Mouse (Mus musculus) erythroblast, embryonic 14.5 days (primary cell): ENCODE measurements at regions not wholly inside any gene's neighbourhood (a gene's known extent, or its start where the extent isn't known, plus 50 kb on each side); places are given as distances from the start of the nearest gene placed in this dataset.

ENCODE experiments used
- H3K27me3 ChIP-seq: 2 replicates; pipeline ENCODE4 v1.6.1; 2012; ENCODE audit warnings: inconsistent platforms; ENCODE audit not compliant: control insufficient read depth
- H3K36me3 ChIP-seq: 2 replicates; pipeline ENCODE4 v1.6.1; 2012; ENCODE audit warnings: mild to moderate bottlenecking, inconsistent platforms; ENCODE audit not compliant: control insufficient read depth
- H3K4me1 ChIP-seq: 2 replicates; pipeline ENCODE4 v1.6.1; 2012; ENCODE audit warnings: inconsistent platforms; ENCODE audit not compliant: control insufficient read depth
- H3K4me3 ChIP-seq: replicated peaks from 2 replicates; pipeline ENCODE3; 2012; ENCODE audit warnings: moderate library complexity, mild to moderate bottlenecking, inconsistent platforms
- H3K9me3 ChIP-seq: 2 replicates; pipeline ENCODE4 v1.6.1; 2012; ENCODE audit warnings: low read length, inconsistent platforms, mixed read lengths; ENCODE audit not compliant: control insufficient read depth
- GATA1 ChIP-seq: IDR thresholded peaks from 2 replicates; pipeline ENCODE4 v1.6.1; 2012; ENCODE audit warnings: low read length, inconsistent platforms, mixed read lengths
- TAL1 ChIP-seq: IDR thresholded peaks from 3 replicates; pipeline ENCODE4 v1.6.1; 2012; ENCODE audit warnings: low read length, inconsistent platforms, mixed read lengths

- Histone ChIP-seq H3K4me1 (peaks cover 6% of the 10 kb centered on the region), H3K27me3 (peaks cover 15% of the 10 kb centered on the region), H3K36me3 (no peaks in the 10 kb centered on the region), H3K4me3 (no peak overlapping the region), H3K9me3 (no peaks in the 10 kb centered on the region; the same call in 1 of the 2 replicates)
- TF ChIP-seq GATA1, result no peak
- no peak for TF ChIP-seq TAL1
These were observed 132.2 kb upstream of the Ccnd2 start for GRCm38 (mm10) chr6:127284226-127284625.

GRCm38 (mm10) chr6:127286681-127287476 lies 134.9 kb upstream of the Ccnd2 start:
- H3K36me3 ChIP-seq, result no peaks in the 10 kb centered on the region
- H3K4me1 ChIP-seq, result peaks cover 6% of the 10 kb centered on the region
- TF ChIP-seq GATA1, result no peak
- TF ChIP-seq TAL1, result no peak
- H3K9me3 ChIP-seq, result no peaks in the 10 kb centered on the region
- no peak overlapping the region for H3K4me3 ChIP-seq
- peaks cover 30% of the 10 kb centered on the region for H3K27me3 ChIP-seq

- Histone ChIP-seq H3K4me3 (no peak overlapping the region), H3K4me1 (peaks cover 6% of the 10 kb centered on the region), H3K27me3 (peaks cover 33% of the 10 kb centered on the region), H3K9me3 (no peaks in the 10 kb centered on the region), H3K36me3 (no peaks in the 10 kb centered on the region)
- TF ChIP-seq GATA1 (no peak), TAL1 (no peak)
These were observed 137.0 kb upstream of the Ccnd2 start for GRCm38 (mm10) chr6:127288946-127289345.

GRCm38 (mm10) chr6:127291937-127292336 lies 139.9 kb upstream of the Ccnd2 start:
- no peaks in the 10 kb centered on the region for H3K9me3 ChIP-seq
- no peak overlapping the region for H3K4me3 ChIP-seq
- TF ChIP-seq TAL1, result no peak
- no peak for TF ChIP-seq GATA1
- no peaks in the 10 kb centered on the region for H3K36me3 ChIP-seq
- no peaks in the 10 kb centered on the region for H3K4me1 ChIP-seq
- H3K27me3 ChIP-seq, result peaks cover 30% of the 10 kb centered on the region

- Histone ChIP-seq H3K36me3 (no peaks in the 10 kb centered on the region), H3K9me3 (no peaks in the 10 kb centered on the region), H3K4me1 (no peaks in the 10 kb centered on the region), H3K4me3 (no peak overlapping the region), H3K27me3 (peaks cover 29% of the 10 kb centered on the region)
- TF ChIP-seq GATA1, result no peak
- TF ChIP-seq TAL1, result no peak
These were observed 141.8 kb upstream of the Ccnd2 start for GRCm38 (mm10) chr6:127293829-127294228.

GRCm38 (mm10) chr6:127298105-127298504 lies 146.1 kb upstream of the Ccnd2 start:
- Histone ChIP-seq H3K4me1 (no peaks in the 10 kb centered on the region), H3K9me3 (no peaks in the 10 kb centered on the region), H3K4me3 (no peak overlapping the region), H3K36me3 (no peaks in the 10 kb centered on the region), H3K27me3 (peaks cover 11% of the 10 kb centered on the region)
- TF ChIP-seq TAL1 (no peak), GATA1 (no peak)

GRCm38 (mm10) chr6:127311192-127312054 lies 135.2 kb upstream of the Parp11 start:
- no peak for TF ChIP-seq GATA1
- Histone ChIP-seq H3K4me1 (peaks cover 7% of the 10 kb centered on the region), H3K27me3 (peaks cover 67% of the 10 kb centered on the region)

GRCm38 (mm10) chr6:127317309-127317708 lies 129.3 kb upstream of the Parp11 start:
- no peaks in the 10 kb centered on the region; the same call in 1 of the 2 replicates for H3K36me3 ChIP-seq
- TF ChIP-seq TAL1 (no peak), GATA1 (no peak)
- peaks cover 34% of the 10 kb centered on the region for H3K27me3 ChIP-seq
- no peaks in the 10 kb centered on the region for H3K9me3 ChIP-seq
- no peak overlapping the region for H3K4me3 ChIP-seq
- peaks cover 35% of the 10 kb centered on the region for H3K4me1 ChIP-seq

More at GRCm38 (mm10) chr6:127311192-127312054, 135.2 kb upstream of the Parp11 start:
- H3K4me3 ChIP-seq, result no peak overlapping the region
- no peaks in the 10 kb centered on the region for H3K36me3 ChIP-seq
- H3K9me3 ChIP-seq, result no peaks in the 10 kb centered on the region

GRCm38 (mm10) chr6:127318746-127319582 lies 127.7 kb upstream of the Parp11 start:
- Histone ChIP-seq H3K4me1 (peaks cover 51% of the 10 kb centered on the region), H3K27me3 (peaks cover 22% of the 10 kb centered on the region), H3K36me3 (no peaks in the 10 kb centered on the region; the same call in none of the 2 replicates), H3K9me3 (no peaks in the 10 kb centered on the region), H3K4me3 (no peak overlapping the region)
- TF ChIP-seq GATA1 (no peak), TAL1 (no peak)
